Mouse (Mus musculus): ENCODE data around the gene Usp36.

Usp36 gene

GRCm38 (mm10) chr11:118219066-118219465 is 71.0 kb downstream of the Usp36 start:
- no peak for DNase-seq

GRCm38 (mm10) chr11:118216468-118216867 is 73.6 kb downstream of the Usp36 start:
- DNase-seq, result peak in 1 of 2 experiments; percentile 10

- no peak for DNase-seq
Measured at GRCm38 (mm10) chr11:118215928-118216458, 74.1 kb downstream of the Usp36 start.

- peak; percentile 31 to 40 for DNase-seq
Measured at GRCm38 (mm10) chr11:118212636-118213112, 77.4 kb downstream of the Usp36 start.

GRCm38 (mm10) chr11:118211749-118212635 is 78.1 kb downstream of the Usp36 start:
- DNase-seq, result peak; percentile 71 to 75

- DNase-seq, result peak; percentile 25 to 41
Measured at GRCm38 (mm10) chr11:118210962-118211361, 79.1 kb downstream of the Usp36 start.

GRCm38 (mm10) chr11:118210116-118210515 is 79.9 kb downstream of the Usp36 start:
- peak; percentile 78 to 80 for DNase-seq
